Mouse (Mus musculus) skeletal muscle tissue, postnatal 0 days (tissue): Measurements from ENCODE around the gene Knstrn. TPM values are rescaled to one million over a fixed set of nuclear protein-coding genes. Genes with fewer than 3 reads are reported as not detected.

Source experiments
- polyA plus RNA-seq: library from polyadenylated mRNA; unstranded; fragments of >200 nt; fragmentation: Nextera tagmentation; extraction: Ambion mirVana; gene quantifications from 2 replicates; pipeline ENCODE4 v1.2.1, GENCODE M21; 2015

Gene Knstrn
- 18.2 and 22.8 TPM in 2 replicates for polyA plus RNA-seq

GRCm38 (mm10) chr2:118813981-118814836, at the start of gene Knstrn:
Gene Knstrn (plus strand): TSS chr2:118814003.

DNA sequence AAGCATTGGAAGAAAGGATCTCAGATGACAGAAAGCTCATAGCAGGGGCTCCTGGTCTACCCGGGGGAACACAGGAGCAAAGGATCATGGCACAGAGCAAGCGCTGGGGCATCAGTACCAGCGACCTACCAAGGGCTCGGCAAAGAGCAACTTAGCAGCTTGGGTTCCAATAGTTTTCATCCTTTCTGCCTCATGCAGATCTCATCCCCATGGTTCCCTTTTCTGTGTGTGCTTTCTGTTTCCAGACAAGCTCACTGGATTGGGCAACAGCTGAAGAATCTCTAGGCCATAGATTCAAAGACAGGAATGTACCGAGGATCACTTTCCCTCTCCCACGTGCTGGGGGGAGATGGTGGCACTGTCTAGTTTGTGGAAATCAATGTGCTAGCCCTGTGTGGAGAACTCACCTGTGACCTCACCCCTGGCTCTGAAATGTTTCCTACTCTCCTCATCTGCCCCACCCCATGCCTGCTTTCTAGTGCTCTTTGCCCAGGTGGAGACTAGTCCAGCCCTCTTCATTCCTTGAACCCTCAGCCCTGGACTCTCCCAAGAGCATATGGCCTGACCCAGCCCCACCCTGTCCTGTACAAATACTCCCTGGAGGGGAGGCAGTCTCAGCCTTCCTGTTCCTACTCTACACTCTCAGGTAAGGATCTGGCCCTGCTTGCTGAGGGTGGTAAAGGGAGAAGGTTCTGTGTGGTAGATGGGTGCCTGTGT, 41.5 kb upstream of the Knstrn start, which contains the start of gene Phgr1:
Phgr1 (plus strand) TSS at position 612 of the 717 bp plus-strand sequence.

DNA sequence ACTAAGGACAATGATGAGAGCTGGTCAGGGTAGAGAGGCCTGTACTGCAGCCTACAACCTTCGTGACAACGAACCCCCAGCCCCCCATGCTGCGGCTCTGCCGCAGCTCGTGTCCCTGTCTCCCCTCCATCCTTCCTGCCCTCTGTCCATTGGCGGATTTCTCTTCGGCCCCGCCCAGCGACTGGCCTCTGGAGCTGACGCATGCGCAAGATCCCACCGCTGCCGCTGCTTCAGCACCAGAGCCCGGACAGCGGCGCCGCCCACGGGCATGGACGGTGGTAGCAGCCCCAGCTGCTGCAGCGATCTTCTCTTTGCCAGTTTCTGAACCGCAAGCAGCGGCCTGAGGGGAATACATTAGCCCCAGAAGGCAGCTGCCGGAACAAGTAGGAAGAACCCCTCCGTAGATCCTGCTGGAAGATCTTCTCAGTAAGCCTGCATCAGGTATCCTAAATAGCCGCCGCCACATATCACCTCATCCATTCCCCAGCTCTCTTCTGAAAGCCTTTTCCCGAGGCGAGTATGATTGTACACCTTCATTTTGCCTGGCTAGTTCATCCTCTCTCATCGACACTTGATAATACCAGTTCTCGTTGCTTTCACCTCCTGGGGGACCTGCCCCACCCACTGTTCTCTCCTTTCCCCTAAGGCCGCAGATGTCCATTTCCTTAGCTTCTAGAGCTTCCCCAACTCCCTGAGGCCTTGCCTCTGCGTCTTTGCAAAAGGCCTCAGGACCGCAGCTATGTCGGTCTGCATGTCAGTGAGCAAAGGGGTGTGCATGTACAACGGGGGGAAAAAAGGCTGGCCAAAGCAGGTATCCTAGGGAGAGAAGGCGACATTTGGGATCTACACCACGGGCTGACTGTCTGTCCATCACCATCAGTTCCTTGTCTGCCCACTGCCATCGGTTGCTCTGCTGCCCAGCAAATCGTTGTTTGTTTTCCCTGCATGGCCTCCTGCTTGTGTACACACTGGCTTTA, 34.0 kb upstream of the Knstrn start, which contains the start of gene Disp2:
Disp2 (plus strand) TSS at position 216 of the 977 bp plus-strand sequence.

GRCm38 (mm10) chr2:118861454-118862339, 47.9 kb downstream of the Knstrn start, which contains the start of gene Ivd:
Gene Ivd (plus strand): TSS chr2:118861954.

DNA sequence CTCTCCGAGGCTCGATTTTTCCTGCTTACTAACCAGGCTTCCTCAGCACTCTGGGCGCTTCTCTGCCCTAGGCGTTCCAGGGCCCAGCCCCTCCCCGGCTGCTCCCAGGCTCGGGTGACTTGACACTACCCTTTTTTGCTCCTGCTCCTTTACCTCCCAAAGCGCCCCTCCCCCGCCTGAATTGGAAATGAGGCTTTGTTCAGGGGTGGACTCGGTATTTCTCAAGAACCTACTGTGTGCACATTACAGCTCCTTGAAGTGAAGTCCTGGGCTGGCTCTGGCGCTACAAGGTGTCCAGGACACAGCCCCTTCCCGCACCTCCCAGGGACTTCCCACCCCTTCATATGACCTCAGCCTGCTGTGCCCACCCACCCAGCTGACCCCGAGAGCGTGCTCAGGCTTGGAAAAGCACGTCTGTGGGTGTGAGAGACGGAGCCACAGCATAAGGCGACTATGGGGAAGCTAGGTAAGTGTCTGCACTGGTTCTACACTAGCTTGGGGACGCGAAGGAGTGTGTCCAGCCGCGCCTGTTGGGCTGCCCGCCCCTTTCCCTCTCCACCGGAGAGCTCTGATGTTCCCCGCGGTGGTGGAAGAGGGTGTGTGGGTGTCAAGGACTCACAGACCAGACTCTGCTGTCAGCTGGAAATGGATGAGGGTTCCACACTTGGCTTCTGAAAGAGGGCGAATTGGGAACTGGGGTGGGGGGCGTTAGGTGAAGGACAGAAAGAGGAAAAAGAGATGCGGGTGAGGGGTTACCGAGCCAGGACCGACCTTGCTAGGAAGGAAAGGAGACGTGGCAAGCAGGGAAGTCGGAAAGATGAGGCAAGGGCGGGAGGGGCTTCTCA, 86.4 kb downstream of the Knstrn start, which contains the start of gene Bahd1:
Bahd1 (plus strand) TSS at position 397 of the 845 bp plus-strand sequence.

Other genes starting within 250 kb of the Knstrn start
- gene Bub1b, start 215.8 kb upstream of the Knstrn start, polyA plus RNA-seq, result 10.0 and 10.3 TPM in 2 replicates
- gene Pak6, start 150.7 kb upstream of the Knstrn start, polyA plus RNA-seq, result 0.17 and 0.33 TPM in 2 replicates
- 0.05 TPM in 1 of 2 replicates, not detected in the other for gene Ankrd63, start 110.0 kb upstream of the Knstrn start, polyA plus RNA-seq
- gene Plcb2, start 85.6 kb upstream of the Knstrn start, polyA plus RNA-seq, result 0.47 and 0.68 TPM in 2 replicates
- 9.5 and 10.0 TPM in 2 replicates for gene Inafm2, start 68.2 kb upstream of the Knstrn start, polyA plus RNA-seq
- 2.7 and 3.9 TPM in 2 replicates for gene Ccdc9b, start 51.3 kb upstream of the Knstrn start, polyA plus RNA-seq
- not detected in 2 replicates for gene Phgr1, start 41.2 kb upstream of the Knstrn start, polyA plus RNA-seq
- gene Disp2, start 34.3 kb upstream of the Knstrn start, polyA plus RNA-seq, result 0.04 and 0.05 TPM in 2 replicates
- 48.9 and 51.8 TPM in 2 replicates for gene Ivd, start 48.0 kb downstream of the Knstrn start, polyA plus RNA-seq
- 2.3 and 2.5 TPM in 2 replicates for gene Bahd1, start 86.4 kb downstream of the Knstrn start, polyA plus RNA-seq
- 15.3 and 16.6 TPM in 2 replicates for gene Chst14, start 112.5 kb downstream of the Knstrn start, polyA plus RNA-seq
- 17.0 and 19.2 TPM in 2 replicates for gene Ccdc32, start 215.4 kb downstream of the Knstrn start, polyA plus RNA-seq
- gene Rpusd2, start 220.8 kb downstream of the Knstrn start, polyA plus RNA-seq, result 3.6 and 4.3 TPM in 2 replicates
- 12.5 and 14.6 TPM in 2 replicates for gene Knl1, start 233.1 kb downstream of the Knstrn start, polyA plus RNA-seq